Mouse (Mus musculus): ENCODE measurements around the gene Macrod1. TPM values are rescaled to one million over a fixed set of nuclear protein-coding genes. Genes with fewer than 3 reads are reported as not detected.

The Macrod1 gene
- polyA plus RNA-seq (2016; fragmentation: Nextera tagmentation; extraction: Ambion mirVana): 3.0 and 3.3 TPM in 2 replicates

GRCm38 (mm10) chr19:7056248-7057087 is at the start of gene Macrod1:
Macrod1 (plus strand) TSS chr19:7056810.
- Histone ChIP-seq H3K27ac (replicated peaks) (no peak within 1 kb of the TSS), H3K36me3 (no peaks in the 10 kb centered on the region), H3K27me3 (peaks cover 40% of the 10 kb centered on the region), H3K4me3 (peak within 1 kb of the TSS; percentile 58), H3K4me1 (peaks cover 22% of the 10 kb centered on the region), H3K9ac (replicated peaks) (peak within 1 kb of the TSS; percentile 58), H3K9me3 (no peaks in the 10 kb centered on the region), H3K4me2 (replicated peaks) (peak within 1 kb of the TSS; percentile 100)
- WGBS: 2% methylated on average over 72 of the region's 72 CpGs
- ATAC-seq (ENCODE audit: low FRiP score, low read depth): peak; percentile 86

GRCm38 (mm10) chr19:7006892-7007593 is 49.6 kb upstream of the Macrod1 start:
- no peak for ATAC-seq (ENCODE audit: low FRiP score, low read depth)
- no peak overlapping the region for H3K9ac ChIP-seq (replicated peaks)
- H3K27me3 ChIP-seq: no peaks in the 10 kb centered on the region
- H3K4me3 ChIP-seq: no peak overlapping the region
- H3K36me3 ChIP-seq: no peaks in the 10 kb centered on the region
- no peaks in the 10 kb centered on the region for H3K9me3 ChIP-seq
- no peak overlapping the region for H3K27ac ChIP-seq (replicated peaks)
- H3K4me1 ChIP-seq: no peaks in the 10 kb centered on the region
- WGBS: 91% methylated on average over 9 of the region's 9 CpGs
- H3K4me2 ChIP-seq (replicated peaks): no peak overlapping the region

DNA sequence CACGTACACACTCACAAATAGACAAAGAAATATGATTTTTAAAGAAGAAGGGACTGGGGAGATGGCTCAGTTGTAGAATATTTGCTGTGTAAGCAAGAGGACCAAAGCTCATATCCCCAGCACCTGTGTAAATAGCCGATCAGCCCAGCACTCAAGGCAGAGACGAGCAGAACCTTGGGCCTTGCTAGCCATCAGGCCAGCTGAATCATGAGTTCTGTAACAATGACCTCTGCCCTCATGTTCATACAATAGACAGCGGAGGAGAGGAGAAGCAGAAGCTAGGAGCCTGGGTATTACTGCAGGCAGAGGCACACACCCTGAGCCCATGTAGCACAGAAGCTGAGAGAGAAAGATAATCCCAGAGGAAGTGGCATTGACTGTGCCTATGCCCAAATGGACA is 44.2 kb upstream of the Macrod1 start:
- Histone ChIP-seq H3K4me1 (no peaks in the 10 kb centered on the region), H3K27me3 (no peaks in the 10 kb centered on the region), H3K27ac (replicated peaks) (no peak overlapping the region), H3K4me3 (no peak overlapping the region), H3K9ac (replicated peaks) (no peak overlapping the region), H3K9me3 (no peaks in the 10 kb centered on the region), H3K4me2 (replicated peaks) (no peak overlapping the region), H3K36me3 (peaks cover 20% of the 10 kb centered on the region)
- ATAC-seq (ENCODE audit: low FRiP score, low read depth): no peak
- 82% methylated on average over 4 of the region's 4 CpGs for WGBS

GRCm38 (mm10) chr19:7013984-7014383 is 42.6 kb upstream of the Macrod1 start:
- ATAC-seq (ENCODE audit: low FRiP score, low read depth): no peak
- Histone ChIP-seq H3K27ac (replicated peaks) (no peak overlapping the region), H3K9ac (replicated peaks) (no peak overlapping the region), H3K4me2 (replicated peaks) (no peak overlapping the region), H3K27me3 (no peaks in the 10 kb centered on the region), H3K36me3 (peaks cover 35% of the 10 kb centered on the region), H3K4me1 (no peaks in the 10 kb centered on the region), H3K9me3 (no peaks in the 10 kb centered on the region), H3K4me3 (no peak overlapping the region)
- 93% methylated on average over 9 of the region's 9 CpGs for WGBS

DNA sequence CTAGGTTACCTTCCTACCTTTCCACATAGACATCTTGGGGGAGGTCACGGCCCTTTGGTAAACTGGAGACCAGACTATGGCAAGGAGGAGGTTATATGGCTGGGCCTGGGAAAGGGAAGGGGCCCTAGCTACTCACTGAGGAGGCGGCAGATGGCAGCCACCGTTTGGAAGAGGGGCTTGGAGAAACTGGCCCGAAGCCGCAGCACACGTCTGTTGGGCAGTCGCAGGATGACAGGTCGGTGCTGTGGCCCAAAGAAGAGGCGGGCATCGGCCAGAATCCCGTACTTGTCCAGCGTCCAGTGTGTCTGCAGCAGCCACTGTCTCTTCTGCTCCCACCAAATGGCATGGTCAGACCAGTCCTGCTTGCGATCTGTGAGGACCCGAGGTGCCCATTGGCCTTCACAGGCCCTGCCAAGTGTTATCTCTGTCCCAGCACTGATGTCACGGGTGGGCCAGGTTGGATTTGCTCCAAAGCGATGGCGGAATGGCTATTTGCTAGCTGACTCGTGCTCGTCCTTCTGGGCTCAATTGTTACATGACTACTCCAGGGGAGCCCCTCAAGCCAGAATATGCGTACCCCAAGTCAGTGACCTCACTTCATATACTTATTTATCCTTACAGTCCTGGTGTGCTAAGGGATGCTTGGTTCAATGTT is 42.0 kb upstream of the Macrod1 start:
- Histone ChIP-seq H3K4me1 (no peaks in the 10 kb centered on the region), H3K9me3 (no peaks in the 10 kb centered on the region), H3K9ac (replicated peaks) (no peak overlapping the region), H3K36me3 (peaks cover 41% of the 10 kb centered on the region), H3K27ac (replicated peaks) (no peak overlapping the region), H3K4me3 (no peak overlapping the region), H3K4me2 (replicated peaks) (no peak overlapping the region), H3K27me3 (no peaks in the 10 kb centered on the region)
- 94% methylated on average over 20 of the region's 20 CpGs for WGBS
- no peak for ATAC-seq (ENCODE audit: low FRiP score, low read depth)

GRCm38 (mm10) chr19:7017541-7018457 is 38.8 kb upstream of the Macrod1 start:
- Histone ChIP-seq H3K36me3 (peaks cover 73% of the 10 kb centered on the region), H3K27ac (replicated peaks) (no peak overlapping the region)
- WGBS: 83% methylated on average over 12 of the region's 12 CpGs

DNA sequence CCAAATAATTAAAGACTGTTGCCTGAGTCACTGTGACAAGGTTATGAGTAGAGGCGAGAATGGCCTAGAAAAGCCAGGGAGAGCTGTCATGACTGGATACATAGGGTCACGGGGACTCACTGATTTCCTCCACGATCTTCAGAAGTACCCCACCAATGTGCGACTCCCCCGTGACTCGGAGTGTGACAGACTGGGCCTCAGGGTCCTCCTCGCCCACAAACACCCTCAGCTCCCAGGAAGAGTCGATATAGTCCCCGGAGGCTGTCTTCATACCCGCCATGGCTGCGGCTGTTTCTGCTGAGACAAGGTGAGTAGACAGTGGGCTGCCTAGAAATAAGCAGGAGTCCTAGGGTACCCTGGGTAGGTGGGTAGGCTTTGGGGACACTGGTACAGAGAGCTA is 38.1 kb upstream of the Macrod1 start:
- Histone ChIP-seq H3K36me3 (peaks cover 77% of the 10 kb centered on the region), H3K27me3 (no peaks in the 10 kb centered on the region), H3K9ac (replicated peaks) (no peak overlapping the region), H3K27ac (replicated peaks) (no peak overlapping the region), H3K4me2 (replicated peaks) (no peak overlapping the region), H3K9me3 (no peaks in the 10 kb centered on the region), H3K4me3 (no peak overlapping the region), H3K4me1 (no peaks in the 10 kb centered on the region)
- no peak for ATAC-seq (ENCODE audit: low FRiP score, low read depth)
- WGBS: 92% methylated on average over 11 of the region's 11 CpGs

More at GRCm38 (mm10) chr19:7017541-7018457, 38.8 kb upstream of the Macrod1 start:
- Histone ChIP-seq H3K4me2 (replicated peaks) (no peak overlapping the region), H3K9ac (replicated peaks) (no peak overlapping the region; the same call in 1 of the 2 replicates), H3K27me3 (no peaks in the 10 kb centered on the region), H3K4me3 (no peak overlapping the region), H3K4me1 (no peaks in the 10 kb centered on the region), H3K9me3 (no peaks in the 10 kb centered on the region)
- ATAC-seq (ENCODE audit: low FRiP score, low read depth): no peak

DNA sequence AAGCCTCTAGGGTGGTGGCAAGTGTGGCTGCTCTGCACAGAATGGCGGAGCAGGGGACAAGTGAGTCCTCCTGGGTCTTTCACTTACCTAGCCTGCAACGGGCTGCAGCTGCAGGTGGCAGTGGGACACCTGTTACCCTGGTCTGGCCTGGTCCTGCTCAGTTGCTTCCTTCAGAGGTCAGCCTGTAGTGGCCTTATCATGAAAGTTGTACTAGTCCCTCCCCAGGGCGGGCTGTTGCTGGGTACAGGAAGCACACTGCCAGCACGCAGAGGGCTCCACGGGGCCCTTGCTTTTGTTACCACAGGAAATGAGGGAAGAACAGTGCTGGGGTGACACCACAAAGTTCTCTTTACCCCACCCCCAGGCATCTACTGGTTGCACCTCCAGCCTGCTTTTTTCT is 37.4 kb upstream of the Macrod1 start, which contains the start of gene Fermt3:
Fermt3 (minus strand) TSS at position 279 of the 400 bp plus-strand sequence.
- no peak for ATAC-seq (ENCODE audit: low FRiP score, low read depth)
- 91% methylated on average over 5 of the region's 5 CpGs for WGBS
- H3K9ac ChIP-seq (replicated peaks): no peak within 1 kb of the TSS

DNA sequence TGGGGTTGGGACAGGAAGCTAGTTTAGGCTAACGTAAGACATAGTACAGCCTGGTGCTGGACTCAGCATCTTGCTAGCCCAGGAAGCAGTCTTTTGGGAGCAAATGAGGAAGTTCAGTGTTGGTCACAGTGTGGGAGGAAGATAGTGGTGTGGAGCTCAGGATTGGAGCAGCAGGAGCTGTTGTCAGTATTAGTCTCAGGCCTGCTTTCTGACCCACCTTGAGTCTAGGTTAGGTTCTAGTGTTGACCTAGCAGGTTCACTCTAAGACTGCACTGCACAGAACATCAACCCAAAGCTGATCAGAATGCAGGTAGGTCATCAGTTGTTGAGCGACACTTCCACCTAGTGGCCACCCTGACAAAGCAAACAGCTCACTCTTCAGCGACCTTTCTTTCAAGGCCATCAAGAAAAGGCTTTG is 36.4 kb upstream of the Macrod1 start:
- Histone ChIP-seq H3K36me3 (peaks cover 80% of the 10 kb centered on the region), H3K4me3 (no peak overlapping the region), H3K9ac (replicated peaks) (no peak overlapping the region), H3K4me2 (replicated peaks) (no peak overlapping the region), H3K27ac (replicated peaks) (no peak overlapping the region), H3K9me3 (no peaks in the 10 kb centered on the region), H3K4me1 (no peaks in the 10 kb centered on the region), H3K27me3 (no peaks in the 10 kb centered on the region)
- WGBS: 43% methylated on average over 3 of the region's 3 CpGs
- no peak for ATAC-seq (ENCODE audit: low FRiP score, low read depth)

More for the DNA sequence above, 37.4 kb upstream of the Macrod1 start, which contains the start of gene Fermt3:
- Histone ChIP-seq H3K27ac (replicated peaks) (no peak within 1 kb of the TSS), H3K4me1 (no peaks in the 10 kb centered on the region), H3K4me3 (no peak within 1 kb of the TSS), H3K36me3 (peaks cover 76% of the 10 kb centered on the region), H3K4me2 (replicated peaks) (no peak within 1 kb of the TSS), H3K9me3 (no peaks in the 10 kb centered on the region), H3K27me3 (no peaks in the 10 kb centered on the region)

GRCm38 (mm10) chr19:7029531-7029930 is 27.1 kb upstream of the Macrod1 start:
- WGBS: 93% methylated on average over 5 of the region's 5 CpGs
- no peak overlapping the region for H3K9ac ChIP-seq (replicated peaks)
- H3K36me3 ChIP-seq: peaks cover 97% of the 10 kb centered on the region
- H3K9me3 ChIP-seq: no peaks in the 10 kb centered on the region
- no peak overlapping the region for H3K4me2 ChIP-seq (replicated peaks)
- H3K27ac ChIP-seq (replicated peaks): no peak overlapping the region
- ATAC-seq (ENCODE audit: low FRiP score, low read depth): no peak
- no peaks in the 10 kb centered on the region for H3K27me3 ChIP-seq
- H3K4me3 ChIP-seq: no peak overlapping the region
- no peaks in the 10 kb centered on the region for H3K4me1 ChIP-seq

DNA sequence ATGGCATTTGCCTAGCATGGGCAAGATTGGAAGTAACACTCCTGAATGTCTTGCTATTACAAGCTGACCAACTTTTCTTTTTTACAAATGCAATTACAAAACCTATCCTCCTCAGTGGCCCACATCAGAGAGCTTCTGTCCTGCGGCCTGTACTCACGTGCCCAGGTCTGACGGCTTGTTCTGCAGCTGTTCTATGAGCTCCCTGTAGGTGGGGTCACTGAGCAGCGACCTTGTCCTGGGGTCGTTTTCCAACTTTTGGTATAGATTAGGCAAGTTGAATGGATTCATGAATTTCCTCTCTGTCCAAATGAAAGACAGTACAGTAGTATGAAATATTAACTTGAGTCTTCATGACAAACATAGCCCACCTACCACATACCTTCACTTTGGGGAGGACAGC is 22.6 kb upstream of the Macrod1 start:
- WGBS: 93% methylated on average over 5 of the region's 5 CpGs
- Histone ChIP-seq H3K4me3 (no peak overlapping the region), H3K9me3 (no peaks in the 10 kb centered on the region), H3K4me2 (replicated peaks) (no peak overlapping the region), H3K36me3 (peaks cover 69% of the 10 kb centered on the region), H3K27me3 (no peaks in the 10 kb centered on the region), H3K9ac (replicated peaks) (no peak overlapping the region), H3K4me1 (peaks cover 23% of the 10 kb centered on the region), H3K27ac (replicated peaks) (no peak overlapping the region)
- ATAC-seq (ENCODE audit: low FRiP score, low read depth): no peak
